Mouse (Mus musculus) hindbrain, embryonic 16.5 days (tissue): ENCODE results near the gene Igsf9. TPM values are rescaled to one million over a fixed set of nuclear protein-coding genes. Genes with fewer than 3 reads are reported as not detected.

Experiments used
- ATAC-seq: fragments of 200-750 bp; cut with Nextera tagmentation; 2 replicates; pipeline ENCODE4 v1.8.0; 2017; ENCODE audit warnings: moderate TSS enrichment, moderate library complexity
- H3K27ac ChIP-seq: fragments of 300-500 bp; sonication (generic); 2 replicates; pipeline ENCODE4 v1.5.1; 2014; ENCODE audit warnings: low read depth, mild to moderate bottlenecking, control low read depth, low read length, moderate library complexity
- H3K27me3 ChIP-seq: fragments of 300-500 bp; sonication (generic); replicated peaks from 2 replicates; pipeline ENCODE4 v1.6.1; 2014; ENCODE audit warnings: low read length; ENCODE audit not compliant: control insufficient read depth, insufficient read depth
- H3K36me3 ChIP-seq: fragments of 300-500 bp; sonication (generic); 2 replicates; pipeline ENCODE4 v1.6.1; 2014; ENCODE audit warnings: mild to moderate bottlenecking, low read length, moderate library complexity, mixed read lengths; ENCODE audit not compliant: control insufficient read depth, insufficient read depth
- H3K4me1 ChIP-seq: fragments of 300-500 bp; sonication (generic); 2 replicates; pipeline ENCODE4 v1.6.1; 2014; ENCODE audit warnings: low read depth, low read length; ENCODE audit not compliant: control insufficient read depth, insufficient read depth
- H3K4me2 ChIP-seq: fragments of 300-500 bp; sonication (generic); 2 replicates; pipeline ENCODE4 v1.6.1; 2014; ENCODE audit warnings: mild to moderate bottlenecking, low read length, control low read depth, moderate library complexity
- H3K4me3 ChIP-seq: fragments of 300-500 bp; sonication (generic); 2 replicates; pipeline ENCODE4 v1.5.1; 2014; ENCODE audit warnings: mild to moderate bottlenecking, low read length, control low read depth, moderate library complexity
- H3K9ac ChIP-seq: fragments of 300-500 bp; sonication (generic); 2 replicates; pipeline ENCODE4 v1.6.1; 2014; ENCODE audit warnings: low read depth, mild to moderate bottlenecking, control low read depth, low read length, moderate library complexity
- H3K9me3 ChIP-seq: fragments of 300-500 bp; sonication (generic); 2 replicates; pipeline ENCODE4 v1.6.1; 2014; ENCODE audit warnings: mild to moderate bottlenecking, low read length, moderate library complexity; ENCODE audit not compliant: control insufficient read depth
- WGBS: fragments of 180-500 bp; shearing (Covaris S2); extraction: QIAGEN DNeasy Blood & Tissue Kit; methylation state at CpG from one replicate; pipeline ENCODE4 v1.1.7; 2014; 5-methylcytosine and 5-hydroxymethylcytosine counted together
- polyA plus RNA-seq: library from polyadenylated mRNA; unstranded; fragments of >200 nt; fragmentation: Nextera tagmentation; extraction: Ambion mirVana; gene quantifications from 2 replicates; pipeline ENCODE4 v1.2.1, GENCODE M21; 2015

The Igsf9 gene
- polyA plus RNA-seq, 1 experiment from 2014 or later, result 32.9 TPM

DNA sequence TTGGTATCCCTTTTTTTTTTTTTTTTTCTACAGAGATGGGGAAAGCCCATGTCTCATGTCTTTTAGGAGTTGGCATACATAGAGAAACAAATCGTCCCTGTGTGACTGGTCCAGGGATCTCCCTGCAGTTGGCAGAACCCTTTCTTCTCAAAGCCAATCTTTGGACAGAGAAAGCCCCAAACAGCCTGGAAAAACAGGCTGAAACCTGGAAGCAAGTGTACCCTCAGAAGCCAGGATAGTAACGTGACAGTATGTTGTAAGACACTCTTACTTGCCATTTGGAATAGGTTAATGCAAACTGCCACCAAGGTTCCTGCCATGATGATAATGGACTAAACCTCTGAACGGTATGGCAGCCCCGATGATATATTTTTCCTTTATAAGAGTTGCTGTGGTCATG, 1.2 kb upstream of the Igsf9 start:
- Histone ChIP-seq H3K9me3 (no peaks in the 10 kb centered on the region), H3K4me3 (no peak overlapping the region), H3K9ac (no peak overlapping the region), H3K36me3 (no peaks in the 10 kb centered on the region), H3K27me3 (peaks cover 3% of the 10 kb centered on the region; the same call in 1 of the 2 replicates), H3K4me2 (no peak overlapping the region), H3K27ac (no peak overlapping the region), H3K4me1 (peaks cover 26% of the 10 kb centered on the region)
- 91% methylated on average over 4 of the region's 4 CpGs for WGBS
- ATAC-seq, result no peak

DNA sequence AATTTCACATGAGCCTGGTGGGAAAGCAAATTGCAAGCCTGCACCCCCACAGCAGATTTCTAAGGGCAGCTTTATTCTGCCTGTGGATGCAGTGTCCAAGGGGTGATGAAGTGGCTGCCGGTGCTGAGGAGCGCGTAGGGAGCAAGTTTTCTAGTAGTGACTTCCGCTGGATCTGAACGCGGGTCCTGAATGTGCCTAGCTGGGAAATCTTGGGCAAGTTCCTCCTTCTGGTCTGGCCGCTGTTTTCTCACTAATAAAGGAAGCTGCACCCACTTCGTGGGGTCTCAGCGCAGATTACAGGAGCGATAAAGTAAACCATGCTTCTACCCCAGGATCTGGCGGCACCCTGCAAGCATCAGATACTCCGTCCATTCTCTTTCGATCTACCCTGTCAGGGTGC, 477 bp upstream of the Igsf9 start:
- peak overlapping the region; percentile 74 for H3K9ac ChIP-seq
- no peak for ATAC-seq
- H3K4me2 ChIP-seq, result peak overlapping the region; percentile 90
- no peaks in the 10 kb centered on the region for H3K36me3 ChIP-seq
- H3K27me3 ChIP-seq, result peaks cover 3% of the 10 kb centered on the region; the same call in 1 of the 2 replicates
- WGBS, result 21% methylated on average over 13 of the region's 13 CpGs
- H3K4me3 ChIP-seq, result peak overlapping the region; percentile 69
- H3K9me3 ChIP-seq, result no peaks in the 10 kb centered on the region
- H3K27ac ChIP-seq, result no peak overlapping the region
- H3K4me1 ChIP-seq, result peaks cover 33% of the 10 kb centered on the region

DNA sequence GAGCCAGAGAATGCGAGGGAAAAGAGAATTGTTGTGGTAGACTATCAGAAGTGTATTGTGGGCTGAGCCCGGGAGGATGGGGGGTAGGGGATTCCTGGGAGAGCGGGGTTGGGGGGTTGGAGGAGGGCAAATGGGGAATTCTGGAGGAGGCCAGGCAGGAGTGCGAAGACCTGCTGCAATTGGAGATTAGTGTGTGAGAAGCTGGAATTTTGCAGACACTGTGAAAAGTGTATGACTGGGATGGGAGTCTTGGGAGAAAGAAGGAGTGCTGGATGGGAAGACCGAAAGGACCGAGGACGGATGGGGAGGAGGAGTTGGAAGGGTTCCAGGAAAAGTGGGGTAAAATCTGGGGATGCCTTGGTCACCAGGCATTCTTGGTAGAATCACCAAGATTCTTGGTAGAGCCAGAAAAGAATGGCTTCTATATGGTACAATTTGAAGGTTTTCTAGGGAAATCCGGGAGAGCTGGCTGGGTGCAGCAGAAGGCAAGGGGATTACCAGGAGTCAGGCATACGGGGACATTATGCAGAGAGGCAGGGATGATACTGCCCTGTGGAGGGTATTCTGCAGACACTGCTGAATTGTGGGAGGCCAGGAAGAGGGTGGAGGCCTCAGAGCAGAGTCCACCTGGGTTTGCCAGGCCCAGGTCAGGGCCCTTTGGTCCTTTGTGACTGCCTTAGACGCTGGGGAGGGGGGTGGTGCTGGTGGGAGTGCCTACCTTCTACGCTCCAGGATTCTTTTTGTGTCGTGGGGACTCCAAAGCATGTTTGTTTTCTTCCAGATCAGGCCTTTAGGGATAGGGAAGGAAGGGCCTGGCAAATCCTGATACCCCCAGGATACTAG, 1.2 kb downstream of the Igsf9 start:
- Histone ChIP-seq H3K4me3 (peak overlapping the region; percentile 69), H3K27ac (peak overlapping the region; percentile 71), H3K4me1 (peaks cover 46% of the 10 kb centered on the region), H3K9ac (peak overlapping the region; percentile 74), H3K27me3 (peaks cover 3% of the 10 kb centered on the region; the same call in 1 of the 2 replicates), H3K4me2 (peak overlapping the region; percentile 90), H3K36me3 (no peaks in the 10 kb centered on the region), H3K9me3 (no peaks in the 10 kb centered on the region)
- peak; percentile 5 for ATAC-seq
- 3% methylated on average over 12 of the region's 12 CpGs for WGBS

DNA sequence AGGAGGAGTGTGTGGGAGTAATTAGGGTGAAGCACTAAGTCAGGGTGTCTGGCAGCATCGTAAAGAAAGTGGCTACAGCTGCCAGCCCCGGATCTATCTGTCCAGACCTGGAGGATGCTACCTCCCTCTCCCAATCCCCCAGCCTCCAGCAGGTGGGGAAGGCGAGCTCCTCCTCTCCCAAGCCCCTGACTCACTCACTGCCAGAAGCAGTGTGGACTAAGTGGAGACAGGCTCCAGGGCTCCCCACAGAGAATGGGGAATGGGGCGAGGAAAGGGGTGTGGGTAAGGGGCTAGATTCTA, 1.7 kb downstream of the Igsf9 start:
- H3K27ac ChIP-seq, result no peak overlapping the region; the same call in 1 of the 2 replicates
- no peaks in the 10 kb centered on the region for H3K36me3 ChIP-seq
- peaks cover 3% of the 10 kb centered on the region; the same call in 1 of the 2 replicates for H3K27me3 ChIP-seq
- H3K9ac ChIP-seq, result peak overlapping the region; percentile 74
- peak overlapping the region; percentile 69 for H3K4me3 ChIP-seq
- H3K9me3 ChIP-seq, result no peaks in the 10 kb centered on the region
- WGBS, result 6% methylated on average over 4 of the region's 4 CpGs
- peaks cover 46% of the 10 kb centered on the region for H3K4me1 ChIP-seq
- peak overlapping the region; percentile 90 for H3K4me2 ChIP-seq
- ATAC-seq, result peak; percentile 9; the same call in 1 of the 2 replicates

DNA sequence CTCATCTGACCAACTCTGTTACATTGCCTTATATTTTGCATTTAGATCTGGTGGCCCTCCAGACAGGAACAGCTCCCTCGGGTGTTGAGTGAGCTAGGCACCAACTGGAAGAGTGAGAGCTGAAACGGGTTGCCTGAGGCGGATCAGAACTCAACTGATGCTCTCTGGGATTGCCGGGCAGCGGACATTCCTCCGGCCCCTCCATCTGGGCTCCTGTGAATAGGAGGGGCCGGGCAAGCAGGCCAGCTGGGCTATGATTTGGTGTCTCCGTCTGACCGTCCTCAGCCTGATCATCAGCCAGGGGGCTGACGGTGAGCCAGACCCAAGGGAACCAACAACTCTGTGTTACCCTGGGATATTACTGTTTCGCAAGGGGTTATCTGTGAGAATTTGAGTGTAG, 2.6 kb downstream of the Igsf9 start:
- Histone ChIP-seq H3K27me3 (peaks cover 3% of the 10 kb centered on the region; the same call in 1 of the 2 replicates), H3K9ac (peak overlapping the region; percentile 49), H3K4me1 (peaks cover 46% of the 10 kb centered on the region), H3K27ac (no peak overlapping the region), H3K4me2 (peak overlapping the region; percentile 90), H3K36me3 (no peaks in the 10 kb centered on the region), H3K9me3 (no peaks in the 10 kb centered on the region), H3K4me3 (peak overlapping the region; percentile 69)
- ATAC-seq, result no peak
- WGBS, result 28% methylated on average over 11 of the region's 11 CpGs

DNA sequence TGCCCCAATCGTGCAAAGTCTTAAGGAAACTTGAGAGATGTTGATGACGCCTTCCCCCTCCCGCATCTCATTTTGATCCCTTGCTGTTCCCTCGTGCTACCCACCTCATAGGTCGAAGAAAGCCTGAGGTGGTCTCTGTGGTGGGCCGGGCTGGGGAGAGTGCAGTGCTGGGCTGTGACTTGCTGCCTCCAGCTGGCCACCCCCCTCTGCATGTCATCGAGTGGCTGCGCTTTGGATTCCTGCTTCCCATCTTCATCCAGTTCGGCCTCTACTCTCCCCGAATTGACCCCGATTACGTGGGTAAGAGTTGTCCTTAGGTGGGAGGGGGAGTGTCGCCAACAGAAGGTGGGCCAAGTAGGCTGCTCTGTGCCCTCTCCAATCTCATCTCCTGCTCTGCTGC, 3.1 kb downstream of the Igsf9 start:
- 47% methylated on average over 13 of the region's 13 CpGs for WGBS
- no peak for ATAC-seq

DNA sequence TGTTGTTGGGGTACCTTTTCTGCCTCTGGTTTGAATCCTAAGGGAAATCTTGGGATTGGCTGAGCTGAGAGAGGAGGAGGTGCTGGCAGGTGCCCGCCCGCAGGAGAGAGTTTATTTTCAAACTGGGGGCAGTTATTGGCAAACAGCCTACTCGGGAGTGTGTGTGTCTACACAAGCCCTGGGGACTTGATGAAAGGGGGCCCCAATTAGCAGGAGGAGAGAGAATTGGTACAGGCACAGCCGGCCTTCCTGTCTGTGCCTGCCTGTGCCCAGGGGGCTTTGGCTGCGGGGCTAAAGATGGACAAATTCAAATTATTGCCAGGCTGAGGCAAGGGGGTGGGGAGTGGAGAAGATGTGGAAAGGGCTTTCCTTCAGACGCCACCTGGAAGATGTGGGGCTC, 4.2 kb downstream of the Igsf9 start:
- H3K9ac ChIP-seq, result 0 out of 2 replicates have a peak overlapping the region, but pooled peaks have one; percentile 24
- H3K4me3 ChIP-seq, result peak overlapping the region; percentile 13
- WGBS, result 18% methylated on average over 6 of the region's 6 CpGs
- peaks cover 51% of the 10 kb centered on the region for H3K4me1 ChIP-seq
- no peak for ATAC-seq
- H3K4me2 ChIP-seq, result peak overlapping the region; percentile 90
- no peaks in the 10 kb centered on the region for H3K9me3 ChIP-seq
- no peak overlapping the region for H3K27ac ChIP-seq
- no peaks in the 10 kb centered on the region for H3K36me3 ChIP-seq
- H3K27me3 ChIP-seq, result no peaks in the 10 kb centered on the region

More for the DNA sequence above, 3.1 kb downstream of the Igsf9 start:
- Histone ChIP-seq H3K27ac (no peak overlapping the region), H3K4me3 (peak overlapping the region; percentile 69), H3K9ac (peak overlapping the region; percentile 49), H3K9me3 (no peaks in the 10 kb centered on the region), H3K36me3 (no peaks in the 10 kb centered on the region), H3K4me2 (peak overlapping the region; percentile 90), H3K4me1 (peaks cover 46% of the 10 kb centered on the region), H3K27me3 (peaks cover 3% of the 10 kb centered on the region; the same call in 1 of the 2 replicates)

DNA sequence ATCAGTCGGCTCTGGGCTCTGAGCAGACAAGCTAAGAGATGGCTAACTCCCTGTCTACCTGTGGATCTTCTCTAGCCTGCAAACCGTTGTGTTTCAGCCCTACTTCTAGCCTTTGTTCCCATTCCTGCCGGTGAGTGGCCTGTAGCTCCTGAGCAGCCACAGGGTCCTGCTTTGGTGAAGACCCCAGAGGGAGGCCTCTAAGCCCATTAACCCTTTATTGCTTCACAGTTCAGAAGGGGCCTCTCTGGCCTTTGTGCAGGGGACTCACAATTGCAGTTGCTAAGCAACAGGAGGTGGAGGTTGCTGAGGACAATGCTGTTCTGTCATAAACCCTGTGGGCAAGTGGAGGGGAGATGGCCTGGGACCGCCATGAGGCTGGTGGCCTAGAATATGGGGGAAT, 4.6 kb downstream of the Igsf9 start:
- H3K4me1 ChIP-seq, result peaks cover 51% of the 10 kb centered on the region
- 0 out of 2 replicates have a peak overlapping the region, but pooled peaks have one; percentile 24 for H3K9ac ChIP-seq
- ATAC-seq, result no peak
- peak overlapping the region; percentile 13 for H3K4me3 ChIP-seq
- H3K36me3 ChIP-seq, result no peaks in the 10 kb centered on the region
- WGBS, result 14% methylated on average over 4 of the region's 4 CpGs
- H3K9me3 ChIP-seq, result no peaks in the 10 kb centered on the region
- H3K4me2 ChIP-seq, result peak overlapping the region; percentile 90
- H3K27me3 ChIP-seq, result no peaks in the 10 kb centered on the region
- H3K27ac ChIP-seq, result no peak overlapping the region

DNA sequence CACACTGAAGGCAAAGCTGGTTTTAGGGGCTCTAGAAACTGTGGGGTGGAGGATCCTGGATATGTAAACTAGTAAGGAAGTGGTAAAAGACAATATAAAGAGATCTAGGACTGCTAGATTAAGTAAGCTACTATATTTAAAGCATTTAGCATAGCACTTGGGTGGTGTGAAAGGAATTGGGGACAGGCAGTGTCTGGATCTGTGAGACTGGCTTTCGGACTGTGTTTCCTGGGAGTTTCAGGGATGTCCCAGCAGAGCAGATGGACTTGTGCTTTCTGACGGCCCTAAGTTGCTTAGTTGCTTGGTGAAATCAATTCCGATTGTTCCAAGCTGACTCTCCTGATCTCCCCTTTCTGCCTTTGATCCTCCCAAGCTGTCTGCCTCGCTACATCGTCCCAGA, 5.1 kb downstream of the Igsf9 start:
- 43% methylated on average over 5 of the region's 5 CpGs for WGBS
- Histone ChIP-seq H3K27ac (no peak overlapping the region), H3K27me3 (no peaks in the 10 kb centered on the region), H3K4me3 (peak overlapping the region; percentile 13), H3K4me1 (peaks cover 51% of the 10 kb centered on the region), H3K4me2 (peak overlapping the region; percentile 90), H3K36me3 (no peaks in the 10 kb centered on the region), H3K9me3 (no peaks in the 10 kb centered on the region), H3K9ac (no peak overlapping the region)
- no peak for ATAC-seq
